Mouse (Mus musculus): ENCODE data around the gene Mkrn1. TPM values are rescaled to one million over a fixed set of nuclear protein-coding genes. Genes with fewer than 3 reads are reported as not detected.

Mkrn1 gene
- polyA plus RNA-seq (2015; fragmentation: Nextera tagmentation; extraction: Ambion mirVana) = 63.2 and 63.5 TPM in 2 replicates

GRCm38 (mm10) chr6:39419851-39420721 lies at the start of gene Mkrn1:
Mkrn1 (minus strand) TSS chr6:39420462.
- H3K4me1 ChIP-seq (ENCODE audit: control insufficient read depth, insufficient read depth, low read length) = no peaks in the 10 kb centered on the region
- ATAC-seq = peak; percentile 93
- peak within 1 kb of the TSS; percentile 100 for H3K4me3 ChIP-seq (ENCODE audit: low read length)
- H3K4me2 ChIP-seq (ENCODE audit: low read depth, low read length) = peak within 1 kb of the TSS; percentile 71
- H3K27me3 ChIP-seq (replicated peaks; ENCODE audit: control insufficient read depth, insufficient read depth, low read length) = no peaks in the 10 kb centered on the region; the same call in 1 of the 2 replicates
- under 1% methylated on average over 78 of the region's 82 CpGs for WGBS
- H3K9ac ChIP-seq (ENCODE audit: low read depth, low read length) = peak within 1 kb of the TSS; percentile 90
- peak within 1 kb of the TSS; percentile 92 for H3K27ac ChIP-seq (ENCODE audit: low read length)
- no peaks in the 10 kb centered on the region for H3K36me3 ChIP-seq (ENCODE audit: control insufficient read depth, insufficient read depth, low read length)
- H3K9me3 ChIP-seq (ENCODE audit: control insufficient read depth, low read length) = no peaks in the 10 kb centered on the region

- Histone ChIP-seq H3K4me3 (ENCODE audit: low read length) (no peak overlapping the region), H3K9ac (ENCODE audit: low read depth, low read length) (no peak overlapping the region), H3K36me3 (ENCODE audit: control insufficient read depth, insufficient read depth, low read length) (peaks cover 4% of the 10 kb centered on the region; the same call in 1 of the 2 replicates), H3K9me3 (ENCODE audit: control insufficient read depth, low read length) (no peaks in the 10 kb centered on the region), H3K4me2 (ENCODE audit: low read depth, low read length) (no peak overlapping the region), H3K4me1 (ENCODE audit: control insufficient read depth, insufficient read depth, low read length) (peaks cover 6% of the 10 kb centered on the region; the same call in 1 of the 2 replicates), H3K27me3 (replicated peaks; ENCODE audit: control insufficient read depth, insufficient read depth, low read length) (no peaks in the 10 kb centered on the region), H3K27ac (ENCODE audit: low read length) (no peak overlapping the region)
- WGBS = 93% methylated on average over 5 of the region's 5 CpGs
- no peak for ATAC-seq
Measured at GRCm38 (mm10) chr6:39469427-39469826, 49.2 kb upstream of the Mkrn1 start.

DNA sequence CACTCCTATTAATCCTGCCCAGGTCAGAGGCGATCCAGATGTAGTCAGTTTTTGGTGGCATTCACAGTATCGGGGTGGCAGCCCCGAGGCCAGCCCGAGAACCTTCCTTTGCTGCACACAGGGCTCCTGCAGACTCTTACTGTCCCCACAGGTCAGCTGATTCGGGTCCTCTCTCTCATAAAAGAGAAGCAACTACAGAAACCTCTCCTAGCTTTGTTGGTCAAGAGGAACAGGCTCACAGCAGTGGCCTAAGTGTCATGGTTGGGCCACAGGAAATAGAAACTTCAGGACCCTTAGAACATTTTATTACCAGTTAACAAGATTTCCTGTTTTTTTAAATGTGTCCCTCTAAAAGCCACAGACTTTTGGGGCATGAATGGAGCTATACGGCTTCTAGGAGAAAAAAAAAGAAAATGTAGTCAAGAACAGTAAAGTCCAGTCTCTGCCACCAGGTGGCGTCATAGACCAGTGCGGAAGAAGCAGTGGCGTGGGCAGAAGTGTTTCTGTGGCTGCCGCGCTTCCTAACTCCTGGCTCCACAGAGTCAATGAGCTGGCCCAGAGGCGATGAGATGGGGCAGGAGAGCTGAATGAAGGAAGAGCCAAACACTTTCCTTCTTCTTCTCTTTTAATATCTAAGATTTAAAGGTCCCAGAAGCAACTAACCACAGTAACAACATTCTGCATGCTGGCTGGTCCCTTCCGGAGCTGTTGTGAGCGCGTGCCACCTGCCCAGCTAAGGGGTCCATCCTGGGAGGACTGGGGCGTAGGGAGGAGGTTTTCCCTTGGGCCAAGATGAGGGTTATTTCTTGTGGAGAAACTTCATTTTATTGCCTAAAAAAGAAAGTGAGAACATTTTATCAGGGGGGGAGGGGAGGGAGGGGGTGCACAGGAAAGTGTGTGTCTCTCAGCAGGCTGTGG lies 42.6 kb upstream of the Mkrn1 start:
- no peak overlapping the region for H3K9ac ChIP-seq (ENCODE audit: low read depth, low read length)
- H3K4me2 ChIP-seq (ENCODE audit: low read depth, low read length) = peak overlapping the region; percentile 41
- peaks cover 4% of the 10 kb centered on the region for H3K36me3 ChIP-seq (ENCODE audit: control insufficient read depth, insufficient read depth, low read length)
- H3K27ac ChIP-seq (ENCODE audit: low read length) = no peak overlapping the region
- no peaks in the 10 kb centered on the region for H3K4me1 ChIP-seq (ENCODE audit: control insufficient read depth, insufficient read depth, low read length)
- 50% methylated on average over 16 of the region's 16 CpGs for WGBS
- no peaks in the 10 kb centered on the region for H3K27me3 ChIP-seq (replicated peaks; ENCODE audit: control insufficient read depth, insufficient read depth, low read length)
- peak; percentile 69 for ATAC-seq
- peaks cover 6% of the 10 kb centered on the region; the same call in 1 of the 2 replicates for H3K9me3 ChIP-seq (ENCODE audit: control insufficient read depth, low read length)
- 0 out of 2 replicates have a peak overlapping the region, but pooled peaks have one; percentile 3 for H3K4me3 ChIP-seq (ENCODE audit: low read length)

- WGBS = 95% methylated on average over 11 of the region's 11 CpGs
- Histone ChIP-seq H3K4me3 (ENCODE audit: low read length) (no peak overlapping the region), H3K9ac (ENCODE audit: low read depth, low read length) (no peak overlapping the region), H3K27me3 (replicated peaks; ENCODE audit: control insufficient read depth, insufficient read depth, low read length) (no peaks in the 10 kb centered on the region), H3K27ac (ENCODE audit: low read length) (no peak overlapping the region), H3K4me1 (ENCODE audit: control insufficient read depth, insufficient read depth, low read length) (peaks cover 9% of the 10 kb centered on the region), H3K36me3 (ENCODE audit: control insufficient read depth, insufficient read depth, low read length) (peaks cover 4% of the 10 kb centered on the region), H3K4me2 (ENCODE audit: low read depth, low read length) (no peak overlapping the region), H3K9me3 (ENCODE audit: control insufficient read depth, low read length) (peaks cover 6% of the 10 kb centered on the region; the same call in 1 of the 2 replicates)
- ATAC-seq = no peak
Measured at GRCm38 (mm10) chr6:39460040-39460439, 39.8 kb upstream of the Mkrn1 start.

GRCm38 (mm10) chr6:39455339-39456160 lies 35.3 kb upstream of the Mkrn1 start:
- H3K4me3 ChIP-seq (ENCODE audit: low read length) = no peak overlapping the region
- H3K27ac ChIP-seq (ENCODE audit: low read length) = peak overlapping the region; percentile 10; the same call in 1 of the 2 replicates
- H3K9ac ChIP-seq (ENCODE audit: low read depth, low read length) = no peak overlapping the region
- no peak overlapping the region for H3K4me2 ChIP-seq (ENCODE audit: low read depth, low read length)
- 46% methylated on average over 8 of the region's 8 CpGs for WGBS
- H3K36me3 ChIP-seq (ENCODE audit: control insufficient read depth, insufficient read depth, low read length) = peaks cover 4% of the 10 kb centered on the region
- peaks cover 11% of the 10 kb centered on the region for H3K4me1 ChIP-seq (ENCODE audit: control insufficient read depth, insufficient read depth, low read length)
- ATAC-seq = peak; percentile 86
- H3K9me3 ChIP-seq (ENCODE audit: control insufficient read depth, low read length) = peaks cover 6% of the 10 kb centered on the region; the same call in 1 of the 2 replicates
- no peaks in the 10 kb centered on the region for H3K27me3 ChIP-seq (replicated peaks; ENCODE audit: control insufficient read depth, insufficient read depth, low read length)

GRCm38 (mm10) chr6:39454616-39455015 lies 34.4 kb upstream of the Mkrn1 start:
- no peaks in the 10 kb centered on the region for H3K36me3 ChIP-seq (ENCODE audit: control insufficient read depth, insufficient read depth, low read length)
- H3K27ac ChIP-seq (ENCODE audit: low read length) = no peak overlapping the region
- H3K4me1 ChIP-seq (ENCODE audit: control insufficient read depth, insufficient read depth, low read length) = peaks cover 11% of the 10 kb centered on the region
- no peaks in the 10 kb centered on the region for H3K9me3 ChIP-seq (ENCODE audit: control insufficient read depth, low read length)
- H3K9ac ChIP-seq (ENCODE audit: low read depth, low read length) = no peak overlapping the region
- H3K4me3 ChIP-seq (ENCODE audit: low read length) = no peak overlapping the region
- WGBS = 47% methylated on average over 2 of the region's 2 CpGs
- ATAC-seq = no peak
- no peak overlapping the region for H3K4me2 ChIP-seq (ENCODE audit: low read depth, low read length)
- no peaks in the 10 kb centered on the region for H3K27me3 ChIP-seq (replicated peaks; ENCODE audit: control insufficient read depth, insufficient read depth, low read length)

DNA sequence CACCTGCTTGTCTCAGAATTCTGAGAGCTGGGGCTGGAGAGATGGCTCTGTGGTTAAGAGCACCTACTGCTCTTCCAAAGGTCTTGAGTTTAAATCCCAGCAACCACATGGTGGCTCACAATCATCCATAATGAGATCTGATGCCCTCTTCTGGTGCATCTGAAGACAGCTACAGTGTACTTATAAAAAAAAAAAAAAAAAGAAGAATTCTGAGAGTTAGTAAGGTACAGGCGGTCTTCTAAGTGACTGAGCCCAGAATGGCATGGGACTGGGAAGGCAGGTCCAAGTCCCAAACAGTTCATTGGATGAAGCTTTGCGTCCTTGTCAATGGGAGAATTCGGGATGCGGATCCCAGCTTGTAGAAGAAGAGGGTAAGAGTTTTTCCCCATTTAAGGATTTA lies 33.3 kb upstream of the Mkrn1 start:
- no peak for ATAC-seq
- Histone ChIP-seq H3K27me3 (replicated peaks; ENCODE audit: control insufficient read depth, insufficient read depth, low read length) (no peaks in the 10 kb centered on the region), H3K4me1 (ENCODE audit: control insufficient read depth, insufficient read depth, low read length) (peaks cover 11% of the 10 kb centered on the region), H3K27ac (ENCODE audit: low read length) (no peak overlapping the region), H3K4me2 (ENCODE audit: low read depth, low read length) (no peak overlapping the region), H3K9ac (ENCODE audit: low read depth, low read length) (no peak overlapping the region), H3K4me3 (ENCODE audit: low read length) (no peak overlapping the region), H3K9me3 (ENCODE audit: control insufficient read depth, low read length) (no peaks in the 10 kb centered on the region), H3K36me3 (ENCODE audit: control insufficient read depth, insufficient read depth, low read length) (no peaks in the 10 kb centered on the region)
- 94% methylated on average over 4 of the region's 4 CpGs for WGBS

DNA sequence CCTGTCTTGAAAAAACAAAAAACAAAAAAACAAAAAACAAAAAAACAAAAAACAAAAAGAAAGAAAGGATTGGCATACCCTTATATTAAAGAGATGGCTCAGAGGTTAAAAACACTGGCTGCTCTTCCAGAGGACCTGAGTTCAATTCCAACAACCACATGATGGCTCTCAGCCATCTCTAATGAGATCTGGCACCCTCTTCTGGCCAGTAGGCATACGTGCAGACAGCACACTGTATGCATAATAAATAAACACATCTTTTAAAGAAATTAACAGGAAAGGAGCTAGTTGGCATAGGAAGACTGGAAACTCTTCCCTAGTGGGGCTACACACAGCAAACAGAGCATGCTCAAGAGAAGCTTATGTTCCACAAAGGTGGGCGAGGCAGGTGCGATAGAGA lies 30.8 kb upstream of the Mkrn1 start:
- Histone ChIP-seq H3K4me3 (ENCODE audit: low read length) (no peak overlapping the region), H3K9ac (ENCODE audit: low read depth, low read length) (no peak overlapping the region), H3K27me3 (replicated peaks; ENCODE audit: control insufficient read depth, insufficient read depth, low read length) (no peaks in the 10 kb centered on the region), H3K9me3 (ENCODE audit: control insufficient read depth, low read length) (no peaks in the 10 kb centered on the region), H3K36me3 (ENCODE audit: control insufficient read depth, insufficient read depth, low read length) (no peaks in the 10 kb centered on the region), H3K27ac (ENCODE audit: low read length) (no peak overlapping the region), H3K4me1 (ENCODE audit: control insufficient read depth, insufficient read depth, low read length) (peaks cover 11% of the 10 kb centered on the region), H3K4me2 (ENCODE audit: low read depth, low read length) (no peak overlapping the region)
- no peak for ATAC-seq
- WGBS = 69% methylated on average over 3 of the region's 3 CpGs
